In the genomic region with DNA sequence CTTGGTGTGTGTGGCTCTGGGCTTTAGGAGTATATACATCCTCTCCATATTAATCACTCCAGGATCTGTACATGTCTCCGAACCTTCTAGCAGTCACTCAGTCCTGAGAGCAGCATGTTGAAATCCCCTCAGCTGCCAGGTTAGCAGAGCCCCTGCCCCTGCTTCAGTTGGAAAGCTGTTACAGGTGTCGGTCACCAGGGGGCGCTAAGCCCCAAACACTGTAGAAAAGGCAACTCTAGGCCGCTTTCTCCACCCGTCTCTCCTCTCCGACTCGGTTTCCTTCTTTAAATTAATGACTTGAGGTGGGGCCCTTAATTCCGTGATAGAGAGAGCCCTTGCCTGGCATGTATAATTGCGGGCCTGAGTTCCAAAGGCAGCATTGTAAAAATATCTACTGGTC, we compare ENCODE assay signal across 8 mouse cellular contexts. TPM values are rescaled to one million over a fixed set of nuclear protein-coding genes. Genes with fewer than 3 reads are reported as not detected.
DNase-seq lines count a peak whose midpoint lies in the region; ATAC-seq lines count a peak whose summit lies in the region.

No protein-coding gene starts in this region.

- peak overlapping the region; percentile 46 for H3K4me2 ChIP-seq in forebrain, embryonic 16.5 days (ENCODE audit: low read length)
- peak overlapping the region; percentile 46 for H3K4me2 ChIP-seq in hindbrain, embryonic 13.5 days

- no peaks in the 10 kb centered on the region for H3K9me3 ChIP-seq in forebrain, embryonic 16.5 days (ENCODE audit: control insufficient read depth, low read length)
- H3K9me3 ChIP-seq in hindbrain, embryonic 13.5 days: no peaks in the 10 kb centered on the region
- no peaks in the 10 kb centered on the region for H3K9me3 ChIP-seq in limb, embryonic 10.5 days (replicated peaks)
- no peaks in the 10 kb centered on the region for H3K9me3 ChIP-seq in midbrain, embryonic 10.5 days (replicated peaks)

- peak overlapping the region; percentile 46 for H3K9ac ChIP-seq in forebrain, embryonic 16.5 days (replicated peaks; ENCODE audit: low read depth, low read length)
- H3K9ac ChIP-seq in hindbrain, embryonic 13.5 days: peak overlapping the region; percentile 46; the same call in 1 of the 2 replicates

- H3K36me3 ChIP-seq in forebrain, embryonic 16.5 days (ENCODE audit: control insufficient read depth, insufficient read depth): peaks cover 20% of the 10 kb centered on the region
- peaks cover 64% of the 10 kb centered on the region for H3K36me3 ChIP-seq in hindbrain, embryonic 13.5 days
- peaks cover 83% of the 10 kb centered on the region for H3K36me3 ChIP-seq in limb, embryonic 10.5 days
- peaks cover 83% of the 10 kb centered on the region for H3K36me3 ChIP-seq in midbrain, embryonic 10.5 days

- H3K27me3 ChIP-seq in forebrain, embryonic 16.5 days (replicated peaks; ENCODE audit: control insufficient read depth, insufficient read depth, low read length): no peaks in the 10 kb centered on the region
- H3K27me3 ChIP-seq in hindbrain, embryonic 13.5 days: no peaks in the 10 kb centered on the region
- H3K27me3 ChIP-seq in limb, embryonic 10.5 days (ENCODE audit: low read depth, poor library complexity, severe bottlenecking): no peaks in the 10 kb centered on the region
- H3K27me3 ChIP-seq in midbrain, embryonic 10.5 days (ENCODE audit: low read depth, poor library complexity, severe bottlenecking): no peaks in the 10 kb centered on the region

- peak; percentile 65 for DNase-seq in right cerebral cortex, adult 18-20 months
- DNase-seq in right cerebral cortex, postnatal 36 days (ENCODE audit: low spot score in 2 of 2): no peak
- DNase-seq in cerebellum, adult 8-10 months: peak; percentile 73
- peak; percentile 85 for DNase-seq in limb, embryonic 10.5 days (ENCODE audit: low spot score)
- DNase-seq in midbrain, embryonic 10.5 days (ENCODE audit: low spot score): peak; percentile 78
- DNase-seq in spleen, adult 12 weeks (ENCODE audit: low spot score): peak; percentile 60

- WGBS in forebrain, embryonic 16.5 days: 15% methylated on average over 9 of the region's 9 CpGs
- 20% methylated on average over 9 of the region's 9 CpGs for WGBS in hindbrain, embryonic 13.5 days
- 23% methylated on average over 9 of the region's 9 CpGs for WGBS in limb, embryonic 10.5 days
- WGBS in midbrain, embryonic 10.5 days: 25% methylated on average over 9 of the region's 9 CpGs

- H3K27ac ChIP-seq in forebrain, embryonic 16.5 days (ENCODE audit: low read length): no peak overlapping the region
- H3K27ac ChIP-seq in hindbrain, embryonic 13.5 days: peak overlapping the region; percentile 66
- H3K27ac ChIP-seq in limb, embryonic 10.5 days: peak overlapping the region; percentile 81
- peak overlapping the region; percentile 76 for H3K27ac ChIP-seq in midbrain, embryonic 10.5 days (replicated peaks)

- peaks cover 3% of the 10 kb centered on the region; the same call in 1 of the 2 replicates for H3K4me1 ChIP-seq in forebrain, embryonic 16.5 days (replicated peaks; ENCODE audit: control insufficient read depth, insufficient read depth, low read length)
- H3K4me1 ChIP-seq in hindbrain, embryonic 13.5 days (replicated peaks): peaks cover 27% of the 10 kb centered on the region
- H3K4me1 ChIP-seq in limb, embryonic 10.5 days: peaks cover 23% of the 10 kb centered on the region
- peaks cover 26% of the 10 kb centered on the region for H3K4me1 ChIP-seq in midbrain, embryonic 10.5 days

- peak; percentile 52; the same call in 1 of the 2 replicates for ATAC-seq in forebrain, embryonic 16.5 days
- no peak for ATAC-seq in hindbrain, embryonic 13.5 days (ENCODE audit: low FRiP score)

- peak overlapping the region; percentile 30 for H3K4me3 ChIP-seq in forebrain, embryonic 16.5 days (replicated peaks; ENCODE audit: low read length)
- H3K4me3 ChIP-seq in hindbrain, embryonic 13.5 days: peak overlapping the region; percentile 26
- peak overlapping the region; percentile 25; the same call in 1 of the 2 replicates for H3K4me3 ChIP-seq in limb, embryonic 10.5 days
- H3K4me3 ChIP-seq in midbrain, embryonic 10.5 days: peak overlapping the region; percentile 39

RNA-seq across cellular contexts. Expression of a gene that starts 6.4 kb away (rescaled TPM):
- 29.3 and 32.8 TPM in 2 replicates for polyA plus RNA-seq in forebrain, embryonic 16.5 days (2015; fragmentation: Nextera tagmentation; extraction: Ambion mirVana)
- 39.4 and 47.2 TPM in 2 replicates for polyA plus RNA-seq in hindbrain, embryonic 13.5 days (2015; fragmentation: Nextera tagmentation; extraction: Ambion mirVana)
- 38.0 and 43.9 TPM in 2 replicates for polyA plus RNA-seq in limb, embryonic 10.5 days (2016; fragmentation: Nextera tagmentation; extraction: Ambion mirVana)
- 42.9 and 45.3 TPM in 2 replicates for polyA plus RNA-seq in midbrain, embryonic 10.5 days (2016; fragmentation: Nextera tagmentation; extraction: Ambion mirVana)

RNA-seq across cellular contexts. Expression of a gene that starts 24.0 kb away (rescaled TPM):
- 173 and 174 TPM in 2 replicates for polyA plus RNA-seq in forebrain, embryonic 16.5 days (2015; fragmentation: Nextera tagmentation; extraction: Ambion mirVana)
- polyA plus RNA-seq in hindbrain, embryonic 13.5 days (2015; fragmentation: Nextera tagmentation; extraction: Ambion mirVana): 168 and 169 TPM in 2 replicates
- polyA plus RNA-seq in limb, embryonic 10.5 days (2016; fragmentation: Nextera tagmentation; extraction: Ambion mirVana): 104 and 118 TPM in 2 replicates
- polyA plus RNA-seq in midbrain, embryonic 10.5 days (2016; fragmentation: Nextera tagmentation; extraction: Ambion mirVana): 99.2 and 117 TPM in 2 replicates

RNA-seq across cellular contexts. Expression of a gene that starts 42.8 kb away (rescaled TPM):
- polyA plus RNA-seq in forebrain, embryonic 16.5 days (2015; fragmentation: Nextera tagmentation; extraction: Ambion mirVana): 22.3 and 26.0 TPM in 2 replicates
- 68.7 and 87.0 TPM in 2 replicates for polyA plus RNA-seq in hindbrain, embryonic 13.5 days (2015; fragmentation: Nextera tagmentation; extraction: Ambion mirVana)
- polyA plus RNA-seq in limb, embryonic 10.5 days (2016; fragmentation: Nextera tagmentation; extraction: Ambion mirVana): 132 and 178 TPM in 2 replicates
- 70.2 and 86.2 TPM in 2 replicates for polyA plus RNA-seq in midbrain, embryonic 10.5 days (2016; fragmentation: Nextera tagmentation; extraction: Ambion mirVana)

Comparison
In these comparisons a context has a peak if more than half of its experiments do, and no peak if none do; other contexts are left out.
1. DNase-seq: peak in right cerebral cortex, adult 18-20 months (single experiment), cerebellum, adult 8-10 months (single experiment), limb, embryonic 10.5 days (single experiment), midbrain, embryonic 10.5 days (single experiment) and spleen, adult 12 weeks (single experiment); none in right cerebral cortex, postnatal 36 days (0 of 2).
2. Peak in every context shown above with its lines, with median percentiles within 50 percentile points of each other: H3K4me3 ChIP-seq.